In the genomic region with DNA sequence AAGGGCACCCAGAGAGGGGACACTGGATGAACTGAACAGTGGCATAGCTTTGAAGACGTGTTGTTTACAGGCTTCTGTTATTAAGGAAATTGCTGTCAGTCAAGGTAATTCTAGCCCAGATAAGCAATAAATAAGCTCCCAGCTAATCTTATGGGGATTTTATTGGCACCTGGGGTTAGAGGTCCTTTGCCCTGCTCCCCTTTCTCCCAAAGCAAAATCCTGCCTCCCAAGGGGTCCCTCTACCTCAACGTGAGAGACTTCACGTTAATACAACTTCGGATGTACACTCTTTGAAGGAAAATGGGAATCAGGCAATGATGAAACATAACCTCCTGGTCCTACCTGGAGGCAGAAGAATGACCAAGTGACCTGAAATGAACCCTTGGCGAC, we compare ENCODE assay signal across 8 mouse cellular contexts. TPM values are rescaled to one million over a fixed set of nuclear protein-coding genes. Genes with fewer than 3 reads are reported as not detected.
DNase-seq lines count a peak whose midpoint lies in the region; ATAC-seq and TF ChIP-seq lines count a peak whose summit lies in the region.

No protein-coding gene starts in this region.

- H3K9me3 ChIP-seq in heart, embryonic 12.5 days (replicated peaks): no peaks in the 10 kb centered on the region
- H3K9me3 ChIP-seq in ES-E14 (ENCODE audit: control insufficient read depth, insufficient read depth, low read depth, low read length): no peaks in the 10 kb centered on the region
- H3K9me3 ChIP-seq in heart, postnatal 0 days (replicated peaks; ENCODE audit: control insufficient read depth, low read length): no peaks in the 10 kb centered on the region
- no peaks in the 10 kb centered on the region for H3K9me3 ChIP-seq in midbrain, embryonic 10.5 days (replicated peaks)

- ATAC-seq in heart, embryonic 12.5 days (ENCODE audit: insufficient number of reproducible peaks, low FRiP score): no peak
- no peak for ATAC-seq in heart, postnatal 0 days (ENCODE audit: insufficient read depth, low read depth)
- ATAC-seq in frontal cortex, adult (ENCODE audit: low TSS enrichment): no peak

- H3K27me3 ChIP-seq in heart, embryonic 12.5 days (replicated peaks): peaks cover 13% of the 10 kb centered on the region; the same call in 1 of the 2 replicates
- no peaks in the 10 kb centered on the region for H3K27me3 ChIP-seq in heart, postnatal 0 days (ENCODE audit: control insufficient read depth, insufficient read depth, low read length)
- H3K27me3 ChIP-seq in midbrain, embryonic 10.5 days (ENCODE audit: low read depth, poor library complexity, severe bottlenecking): peaks cover 42% of the 10 kb centered on the region

- WGBS in heart, embryonic 12.5 days: 22% methylated on average over 5 of the region's 5 CpGs
- WGBS in heart, postnatal 0 days: 31% methylated on average over 5 of the region's 5 CpGs
- 10% methylated on average over 5 of the region's 5 CpGs for WGBS in midbrain, embryonic 10.5 days

- no peak for TF ChIP-seq CTCF in heart, postnatal 0 days (IDR thresholded peaks at IDR 0.05; ENCODE audit: low read depth)

- no peak overlapping the region for H3K27ac ChIP-seq in heart, embryonic 12.5 days (ENCODE audit: poor library complexity, severe bottlenecking)
- no peak overlapping the region for H3K27ac ChIP-seq in ES-E14 (ENCODE audit: insufficient read depth, low read depth, low read length, poor library complexity, severe bottlenecking)
- H3K27ac ChIP-seq in heart, postnatal 0 days (ENCODE audit: low read depth): peak overlapping the region; percentile 70
- H3K27ac ChIP-seq in midbrain, embryonic 10.5 days (replicated peaks): peak overlapping the region; percentile 72

- peak overlapping the region; percentile 57 for H3K4me3 ChIP-seq in heart, embryonic 12.5 days
- H3K4me3 ChIP-seq in ES-E14 (ENCODE audit: insufficient read depth in 1 of 2, low read depth in 1 of 2, low read length in 2 of 2, poor library complexity in 1 of 2, severe bottlenecking in 1 of 2): peak overlapping the region; percentile 69 to 70
- peak overlapping the region; percentile 78 for H3K4me3 ChIP-seq in heart, postnatal 0 days (ENCODE audit: low read depth, low read length)
- H3K4me3 ChIP-seq in midbrain, embryonic 10.5 days: peak overlapping the region; percentile 60

- intact Hi-C loops in heart, postnatal 36 days (cut with DNase I): loop anchor here (2.0 to 5.0 kb wide), 6 partner anchors 39 to 391 kb away; a partner anchor contains a TSS

- peak overlapping the region; percentile 71; the same call in 1 of the 2 replicates for H3K9ac ChIP-seq in heart, embryonic 12.5 days
- peak overlapping the region; percentile 55; the same call in 1 of the 2 replicates for H3K9ac ChIP-seq in ES-E14 (ENCODE audit: insufficient read depth, low read depth, low read length, poor library complexity, severe bottlenecking)
- H3K9ac ChIP-seq in heart, postnatal 0 days (replicated peaks; ENCODE audit: low read depth, low read length): peak overlapping the region; percentile 81; the same call in 1 of the 2 replicates

- H3K4me1 ChIP-seq in heart, embryonic 12.5 days (replicated peaks): peaks cover 49% of the 10 kb centered on the region
- peaks cover 0 to 13% of the 10 kb centered on the region in 2 experiments; a peak in 1 of 4 replicates for H3K4me1 ChIP-seq in ES-E14 (ENCODE audit: control insufficient read depth in 2 of 2, insufficient read depth in 2 of 2, low read length in 2 of 2, poor library complexity in 1 of 2)
- peaks cover 17% of the 10 kb centered on the region for H3K4me1 ChIP-seq in heart, postnatal 0 days (ENCODE audit: control insufficient read depth, insufficient read depth)
- H3K4me1 ChIP-seq in midbrain, embryonic 10.5 days: peaks cover 48% of the 10 kb centered on the region

- DNase-seq in heart, postnatal 36 days: no peak
- no peak for DNase-seq in ES-E14 (ENCODE audit: low read depth, low spot score)
- DNase-seq in heart, postnatal 0 days (ENCODE audit: low spot score): no peak
- no peak for DNase-seq in midbrain, embryonic 10.5 days (ENCODE audit: low spot score)
- no peak for DNase-seq in right cerebral cortex, postnatal 36 days (ENCODE audit: low spot score in 2 of 2)
- no peak for DNase-seq in urinary bladder, postnatal 14 days (ENCODE audit: low spot score)

- in situ Hi-C loops in ES-E14 (cut with MboI; ENCODE audit: low sequenced_read_pairs in 2 of 2, unreplicated experiment in 2 of 2): loop anchor here (25.0 kb wide), 2 partner anchors 396 to 596 kb away; no protein-coding TSS in a partner anchor

- H3K36me3 ChIP-seq in heart, embryonic 12.5 days: no peaks in the 10 kb centered on the region
- H3K36me3 ChIP-seq in ES-E14 (ENCODE audit: control insufficient read depth, insufficient read depth, low read length, poor library complexity, severe bottlenecking): no peaks in the 10 kb centered on the region
- no peaks in the 10 kb centered on the region for H3K36me3 ChIP-seq in heart, postnatal 0 days (replicated peaks; ENCODE audit: control insufficient read depth, insufficient read depth, low read length)
- no peaks in the 10 kb centered on the region for H3K36me3 ChIP-seq in midbrain, embryonic 10.5 days

- H3K4me2 ChIP-seq in heart, embryonic 12.5 days: peak overlapping the region; percentile 94
- peak overlapping the region; percentile 96 for H3K4me2 ChIP-seq in heart, postnatal 0 days (ENCODE audit: low read depth, low read length)

- no peak for TF ChIP-seq EP300 in heart, postnatal 0 days (IDR thresholded peaks at IDR 0.05; ENCODE audit: low read depth)

TF ChIP-seq in ES-E14, 5 proteins besides CTCF, POLR2A, EP300 and RAD21:
- TF ChIP-seq CHD2 (IDR thresholded peaks at IDR 0.05; ENCODE audit: low read depth, low read length) (no peak), MAFK (IDR thresholded peaks at IDR 0.05; ENCODE audit: insufficient read depth, low read depth, low read length) (no peak), HCFC1 (IDR thresholded peaks at IDR 0.05; ENCODE audit: borderline replicate concordance, insufficient read depth, low read length) (no peak), ZC3H11A (IDR thresholded peaks at IDR 0.05; ENCODE audit: borderline replicate concordance, low read depth, low read length) (no peak), ZNF384 (IDR thresholded peaks at IDR 0.05; ENCODE audit: low read depth, low read length) (no peak)

RNA-seq across cellular contexts. Expression of a gene that starts 0.9 kb away (rescaled TPM):
- 28.4 and 30.0 TPM in 2 replicates for polyA plus RNA-seq in heart, embryonic 12.5 days (2016; fragmentation: Nextera tagmentation; extraction: Ambion mirVana)
- total RNA-seq in heart, postnatal 36 days (2021): 100 to 1,000 TPM; 139 to 162 TPM
- 3.8 and 5.3 TPM in 2 replicates for total RNA-seq in ES-E14 (2012; rRNA removed)
- 17.3 and 45.0 TPM in 2 replicates for total RNA-seq in heart, postnatal 0 days (2014; rRNA removed; ENCODE audit: low replicate concordance)
- polyA plus RNA-seq in heart, postnatal 0 days (2015; fragmentation: Nextera tagmentation; extraction: Ambion mirVana): 39.0 and 46.6 TPM in 2 replicates
- 7.0 and 8.6 TPM in 2 replicates for polyA plus RNA-seq in midbrain, embryonic 10.5 days (2016; fragmentation: Nextera tagmentation; extraction: Ambion mirVana)

Comparison
In these comparisons a context has a peak if more than half of its experiments do, and no peak if none do; other contexts are left out.
1. H3K27ac ChIP-seq: peak in heart, postnatal 0 days (single experiment) and midbrain, embryonic 10.5 days (single experiment); none in heart, embryonic 12.5 days (single experiment) and ES-E14 (single experiment).
2. Peak in every context shown above with its lines, with median percentiles within 50 percentile points of each other: H3K4me3 ChIP-seq and H3K9ac ChIP-seq.